Mouse (Mus musculus): ENCODE data around the gene Iqca. TPM values are rescaled to one million over a fixed set of nuclear protein-coding genes. Genes with fewer than 3 reads are reported as not detected.

The Iqca gene
- polyA plus RNA-seq, 1 experiment: 0.33 TPM

DNA sequence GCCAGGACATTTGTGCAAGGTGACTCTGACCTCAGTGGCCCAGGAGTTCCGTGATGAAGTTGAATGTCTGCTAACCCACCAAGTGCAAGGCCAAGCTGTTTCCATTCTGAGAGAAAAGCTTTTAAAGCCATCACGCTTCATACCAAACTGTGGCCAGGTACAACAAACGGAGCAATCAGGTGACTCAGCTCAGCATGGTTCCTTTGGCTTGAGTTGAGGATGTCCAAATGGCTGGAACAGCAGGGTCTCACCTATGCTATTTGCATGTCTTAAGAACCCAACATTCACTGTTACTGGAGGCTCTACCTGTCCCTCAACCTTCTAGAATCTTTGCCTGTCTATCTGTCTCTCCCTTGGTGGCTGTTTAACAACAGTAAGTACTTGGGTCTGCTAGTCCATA is 93.1 kb downstream of the Iqca start:
- no peaks in the 10 kb centered on the region for H3K36me3 ChIP-seq (ENCODE audit: control insufficient read depth, insufficient read depth, low read length)
- TF ChIP-seq POLR2A (IDR thresholded peaks at IDR 0.05; ENCODE audit: low read depth, low read length) (no peak), CTCF (conservative IDR thresholded peaks at IDR 0.05; ENCODE audit: insufficient read depth, insufficient read length, low read depth, low read length) (no peak)
- H3K4me3 ChIP-seq (ENCODE audit: insufficient read depth, low read depth, low read length): no peak overlapping the region
- no peaks in the 10 kb centered on the region for H3K4me1 ChIP-seq (ENCODE audit: control insufficient read depth, insufficient read depth, low read length)
- 77% methylated on average over 3 of the region's 3 CpGs for WGBS
- H3K27ac ChIP-seq (ENCODE audit: insufficient read depth, low read depth, low read length): no peak overlapping the region
- H3K27me3 ChIP-seq (replicated peaks; ENCODE audit: control insufficient read depth, insufficient read depth, low read length): no peaks in the 10 kb centered on the region
- DNase-seq: no peak

DNA sequence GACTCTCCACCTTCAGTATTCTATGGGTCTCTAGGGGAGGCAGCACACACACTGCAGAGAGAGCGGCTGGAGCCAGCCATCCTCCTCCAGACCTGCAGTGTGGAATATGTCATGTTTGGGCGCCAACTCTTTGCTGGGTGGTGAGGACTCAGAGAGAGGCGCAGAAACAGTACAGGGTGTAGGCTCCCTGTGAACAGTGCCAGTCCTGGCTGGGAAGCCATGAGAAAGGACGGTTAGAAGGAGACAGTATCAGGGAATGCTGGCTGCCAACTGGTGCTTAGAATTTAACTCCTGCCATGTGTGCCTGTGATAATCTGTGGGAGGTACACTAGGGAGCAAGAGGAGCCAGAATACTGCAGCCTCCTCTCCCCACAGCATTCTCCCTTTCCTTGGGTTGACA is 98.2 kb downstream of the Iqca start:
- TF ChIP-seq CTCF (conservative IDR thresholded peaks at IDR 0.05; ENCODE audit: insufficient read depth, insufficient read length, low read depth, low read length): no peak
- TF ChIP-seq POLR2A (IDR thresholded peaks at IDR 0.05; ENCODE audit: low read depth, low read length): no peak
- 82% methylated on average over 4 of the region's 4 CpGs for WGBS

DNA sequence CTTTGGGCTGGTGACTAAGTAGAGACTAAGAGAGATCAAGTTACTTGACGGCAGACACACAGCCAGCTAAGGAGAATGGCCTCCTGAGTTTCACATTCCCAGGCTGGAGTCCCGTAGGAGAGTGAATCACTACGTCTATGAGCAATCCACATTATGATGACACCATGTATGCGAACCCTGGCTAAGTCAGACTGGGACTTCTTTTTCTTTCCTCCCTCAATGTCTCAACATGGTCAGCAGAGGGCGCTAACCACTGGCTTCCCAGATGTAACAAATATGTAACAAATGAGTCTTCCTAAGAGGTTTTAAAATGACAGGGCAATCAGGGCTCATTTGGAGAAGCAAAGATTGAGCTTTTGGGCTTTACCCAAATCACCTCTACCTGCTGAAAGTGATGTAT is 101.9 kb downstream of the Iqca start:
- no peak overlapping the region for H3K27ac ChIP-seq (ENCODE audit: insufficient read depth, low read depth, low read length)
- no peaks in the 10 kb centered on the region; the same call in 1 of the 2 replicates for H3K27me3 ChIP-seq (replicated peaks; ENCODE audit: control insufficient read depth, insufficient read depth, low read length)
- 9% methylated on average over 5 of the region's 5 CpGs for WGBS
- H3K4me3 ChIP-seq (ENCODE audit: insufficient read depth, low read depth, low read length): no peak overlapping the region
- peak; percentile 53 for DNase-seq
- H3K36me3 ChIP-seq (ENCODE audit: control insufficient read depth, insufficient read depth, low read length): no peaks in the 10 kb centered on the region
- no peaks in the 10 kb centered on the region; the same call in 1 of the 2 replicates for H3K4me1 ChIP-seq (ENCODE audit: control insufficient read depth, insufficient read depth, low read length)
- TF ChIP-seq POLR2A (IDR thresholded peaks at IDR 0.05; ENCODE audit: low read depth, low read length) (no peak), CTCF (conservative IDR thresholded peaks at IDR 0.05; ENCODE audit: insufficient read depth, insufficient read length, low read depth, low read length) (peak; percentile 57)

More for the DNA sequence above, 98.2 kb downstream of the Iqca start:
- Histone ChIP-seq H3K36me3 (ENCODE audit: control insufficient read depth, insufficient read depth, low read length) (no peaks in the 10 kb centered on the region), H3K4me1 (ENCODE audit: control insufficient read depth, insufficient read depth, low read length) (no peaks in the 10 kb centered on the region; the same call in 1 of the 2 replicates), H3K27me3 (replicated peaks; ENCODE audit: control insufficient read depth, insufficient read depth, low read length) (no peaks in the 10 kb centered on the region; the same call in 1 of the 2 replicates), H3K27ac (ENCODE audit: insufficient read depth, low read depth, low read length) (no peak overlapping the region), H3K4me3 (ENCODE audit: insufficient read depth, low read depth, low read length) (no peak overlapping the region)
- no peak for DNase-seq

DNA sequence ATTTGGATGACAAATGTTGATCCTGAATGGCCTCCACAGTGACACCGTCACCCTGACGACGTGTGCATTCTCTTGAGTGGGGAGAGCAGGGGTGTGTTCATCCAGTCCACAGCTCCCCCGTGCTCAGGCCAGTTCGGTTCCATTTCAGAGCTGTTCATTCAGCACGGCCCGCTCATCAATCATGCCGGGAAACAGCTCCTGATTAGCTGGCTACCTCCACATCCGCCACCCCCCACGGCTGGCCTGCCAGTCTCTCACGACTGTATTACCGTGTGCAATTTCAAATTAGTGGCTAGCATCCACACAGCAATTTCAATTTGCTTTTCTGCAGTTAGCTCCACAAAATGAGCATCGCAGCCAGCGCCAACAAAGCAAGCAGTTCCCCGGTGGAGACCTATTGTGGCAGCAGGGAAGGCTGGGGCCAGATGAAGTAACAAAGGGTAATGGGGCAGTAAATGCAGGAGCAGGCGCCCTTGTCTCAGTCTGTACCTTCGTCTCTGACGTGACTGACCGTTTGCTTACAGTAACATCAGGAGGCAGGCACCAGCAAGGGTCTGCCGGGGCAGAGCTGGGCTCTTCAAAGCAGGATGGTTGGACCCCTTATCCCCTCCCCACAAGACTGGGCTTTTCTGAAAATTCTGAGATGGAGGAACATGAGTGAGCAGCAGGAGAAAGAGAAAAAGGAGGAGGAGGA is 103.0 kb downstream of the Iqca start:
- Histone ChIP-seq H3K27ac (ENCODE audit: insufficient read depth, low read depth, low read length) (no peak overlapping the region), H3K36me3 (ENCODE audit: control insufficient read depth, insufficient read depth, low read length) (no peaks in the 10 kb centered on the region), H3K27me3 (replicated peaks; ENCODE audit: control insufficient read depth, insufficient read depth, low read length) (no peaks in the 10 kb centered on the region; the same call in 1 of the 2 replicates), H3K4me3 (ENCODE audit: insufficient read depth, low read depth, low read length) (no peak overlapping the region), H3K4me1 (ENCODE audit: control insufficient read depth, insufficient read depth, low read length) (no peaks in the 10 kb centered on the region; the same call in 1 of the 2 replicates)
- no peak for TF ChIP-seq CTCF (conservative IDR thresholded peaks at IDR 0.05; ENCODE audit: insufficient read depth, insufficient read length, low read depth, low read length)
- TF ChIP-seq POLR2A (IDR thresholded peaks at IDR 0.05; ENCODE audit: low read depth, low read length): no peak
- WGBS: 15% methylated on average over 20 of the region's 20 CpGs
- no peak for DNase-seq

DNA sequence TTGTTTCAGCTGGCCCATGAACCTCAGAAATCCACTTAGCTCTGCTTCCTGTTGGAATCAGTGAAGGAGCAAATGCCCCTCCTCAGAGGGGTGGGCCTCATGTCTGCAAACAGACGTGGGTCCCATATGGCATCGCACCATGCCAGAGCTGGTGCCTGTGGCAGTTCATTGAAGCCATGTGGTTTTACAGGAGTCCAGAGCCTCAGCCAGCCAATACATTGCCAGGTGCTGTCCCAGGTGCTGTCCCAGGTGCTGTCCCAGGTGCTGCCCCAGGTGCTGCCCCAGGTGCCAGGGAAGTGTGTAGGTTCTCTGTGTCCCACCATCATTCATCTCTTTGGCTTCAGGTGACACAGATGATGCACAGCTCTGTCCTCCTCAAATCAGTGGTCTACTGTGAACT is 124.9 kb downstream of the Iqca start:
- WGBS: 57% methylated on average over 2 of the region's 2 CpGs
- no peak for DNase-seq
- no peak overlapping the region for H3K27ac ChIP-seq (ENCODE audit: insufficient read depth, low read depth, low read length)
- TF ChIP-seq CTCF (conservative IDR thresholded peaks at IDR 0.05; ENCODE audit: insufficient read depth, insufficient read length, low read depth, low read length): no peak
- TF ChIP-seq POLR2A (IDR thresholded peaks at IDR 0.05; ENCODE audit: low read depth, low read length): no peak
- no peak overlapping the region for H3K4me3 ChIP-seq (ENCODE audit: insufficient read depth, low read depth, low read length)
- no peaks in the 10 kb centered on the region for H3K27me3 ChIP-seq (replicated peaks; ENCODE audit: control insufficient read depth, insufficient read depth, low read length)
- H3K4me1 ChIP-seq (ENCODE audit: control insufficient read depth, insufficient read depth, low read length): no peaks in the 10 kb centered on the region
- no peaks in the 10 kb centered on the region for H3K36me3 ChIP-seq (ENCODE audit: control insufficient read depth, insufficient read depth, low read length)

DNA sequence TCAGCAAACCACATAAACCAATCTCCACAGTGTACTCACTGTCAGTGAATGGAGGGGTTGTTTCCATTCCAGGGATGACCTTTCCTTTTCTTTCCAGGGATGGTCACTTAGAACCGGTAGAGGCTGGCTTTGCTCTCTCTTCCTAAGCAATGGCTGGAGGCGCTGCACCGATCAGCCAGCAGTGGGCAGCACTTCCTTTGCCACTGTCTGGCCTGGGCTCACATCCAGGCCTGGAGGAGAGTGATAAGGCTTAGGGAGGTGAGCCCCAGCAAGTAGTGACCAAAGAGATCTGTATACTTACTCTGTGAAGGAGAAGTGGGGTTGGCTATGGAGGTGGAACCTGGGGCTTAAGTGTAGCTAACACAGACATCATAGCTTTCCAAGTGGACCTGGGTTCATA is 126.3 kb downstream of the Iqca start:
- no peak overlapping the region for H3K27ac ChIP-seq (ENCODE audit: insufficient read depth, low read depth, low read length)
- TF ChIP-seq CTCF (conservative IDR thresholded peaks at IDR 0.05; ENCODE audit: insufficient read depth, insufficient read length, low read depth, low read length) (peak; percentile 54), POLR2A (IDR thresholded peaks at IDR 0.05; ENCODE audit: low read depth, low read length) (no peak)
- no peaks in the 10 kb centered on the region for H3K4me1 ChIP-seq (ENCODE audit: control insufficient read depth, insufficient read depth, low read length)
- peak; percentile 4 for DNase-seq
- no peaks in the 10 kb centered on the region for H3K27me3 ChIP-seq (replicated peaks; ENCODE audit: control insufficient read depth, insufficient read depth, low read length)
- 22% methylated on average over 3 of the region's 3 CpGs for WGBS
- no peaks in the 10 kb centered on the region for H3K36me3 ChIP-seq (ENCODE audit: control insufficient read depth, insufficient read depth, low read length)
- H3K4me3 ChIP-seq (ENCODE audit: insufficient read depth, low read depth, low read length): no peak overlapping the region

DNA sequence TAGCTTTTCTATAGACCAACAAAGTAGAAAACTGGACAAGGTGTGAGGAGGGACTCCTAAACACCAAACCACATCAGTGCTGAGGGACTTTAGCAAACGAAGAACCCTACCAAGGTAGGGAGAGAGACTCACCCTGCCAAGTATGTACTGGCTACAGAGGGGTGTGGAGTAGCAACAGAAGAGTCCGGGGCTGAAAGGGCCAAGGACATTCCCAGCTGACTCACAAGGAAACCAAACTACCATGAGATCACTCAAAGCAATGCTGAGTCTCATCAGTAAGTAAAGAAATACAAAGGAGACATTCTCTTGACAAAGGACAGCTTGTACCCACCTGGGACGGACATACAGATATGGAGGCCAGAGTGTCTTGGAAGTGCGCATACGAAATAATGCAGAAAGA is 132.9 kb downstream of the Iqca start:
- no peak overlapping the region for H3K27ac ChIP-seq (ENCODE audit: insufficient read depth, low read depth, low read length)
- H3K4me1 ChIP-seq (ENCODE audit: control insufficient read depth, insufficient read depth, low read length): no peaks in the 10 kb centered on the region
- no peak overlapping the region for H3K4me3 ChIP-seq (ENCODE audit: insufficient read depth, low read depth, low read length)
- 87% methylated on average over 5 of the region's 5 CpGs for WGBS
- no peak for TF ChIP-seq POLR2A (IDR thresholded peaks at IDR 0.05; ENCODE audit: low read depth, low read length)
- TF ChIP-seq CTCF (conservative IDR thresholded peaks at IDR 0.05; ENCODE audit: insufficient read depth, insufficient read length, low read depth, low read length): no peak
- H3K27me3 ChIP-seq (replicated peaks; ENCODE audit: control insufficient read depth, insufficient read depth, low read length): no peaks in the 10 kb centered on the region
- DNase-seq: no peak
- no peaks in the 10 kb centered on the region for H3K36me3 ChIP-seq (ENCODE audit: control insufficient read depth, insufficient read depth, low read length)

Measured in kidney, adult 2 months (tissue).